Mouse (Mus musculus) lung, embryonic 14.5 days (tissue): ENCODE data around the gene Polr3g. TPM values are rescaled to one million over a fixed set of nuclear protein-coding genes. Genes with fewer than 3 reads are reported as not detected.
"Not testable (repeated sequence)": the region's sequence is repeated elsewhere in the genome, so short reads cannot be mapped to it uniquely, and the experiment has no call there.

Source experiments
- ATAC-seq: fragments of 200-750 bp; cut with Nextera tagmentation; 2 replicates; pipeline ENCODE4 v1.8.0; 2017; ENCODE audit warnings: mild to moderate bottlenecking, moderate TSS enrichment, moderate library complexity; ENCODE audit not compliant: insufficient read depth
- DNase-seq: peaks from one replicate; pipeline ENCODE4 v3.0.0-alpha.2; 2015
- H3K27ac ChIP-seq: fragments of 300-500 bp; sonication (generic); 2 replicates; pipeline ENCODE4 v1.5.1; 2014; ENCODE audit warnings: low read depth, mild to moderate bottlenecking, moderate library complexity
- H3K27me3 ChIP-seq: fragments of 300-500 bp; sonication (generic); 2 replicates; pipeline ENCODE4 v1.6.1; 2014; ENCODE audit warnings: low read length, control low read depth; ENCODE audit not compliant: insufficient read depth
- H3K36me3 ChIP-seq: fragments of 300-500 bp; sonication (generic); 2 replicates; pipeline ENCODE4 v1.6.1; 2014; ENCODE audit warnings: control low read depth; ENCODE audit not compliant: insufficient read depth
- H3K4me1 ChIP-seq: fragments of 300-500 bp; sonication (generic); 2 replicates; pipeline ENCODE4 v1.6.1; 2014; ENCODE audit warnings: antibody characterized with exemption, control low read depth; ENCODE audit not compliant: insufficient read depth
- H3K4me2 ChIP-seq: fragments of 300-500 bp; sonication (generic); 2 replicates; pipeline ENCODE4 v1.6.1; 2014; ENCODE audit warnings: mild to moderate bottlenecking
- H3K4me3 ChIP-seq: fragments of 300-500 bp; sonication (generic); 2 replicates; pipeline ENCODE4 v1.5.1; 2014; ENCODE audit warnings: low read depth, low read length
- H3K9ac ChIP-seq: fragments of 300-500 bp; sonication (generic); 2 replicates; pipeline ENCODE4 v1.6.1; 2014
- H3K9me3 ChIP-seq: fragments of 300-500 bp; sonication (generic); 2 replicates; pipeline ENCODE4 v1.6.1; 2016; ENCODE audit warnings: low read depth, low read length, control low read depth
- CTCF ChIP-seq: IDR thresholded peaks from 2 replicates; pipeline ENCODE4 v1.5.1; 2016; ENCODE audit warnings: antibody characterized with exemption, low read depth
- WGBS: fragments of 180-500 bp; shearing (Covaris S2); extraction: QIAGEN DNeasy Blood & Tissue Kit; methylation state at CpG from one replicate; pipeline ENCODE4 v1.1.7; 2014; 5-methylcytosine and 5-hydroxymethylcytosine counted together
- polyA plus RNA-seq: library from polyadenylated mRNA; unstranded; fragments of >200 nt; fragmentation: Nextera tagmentation; extraction: Ambion mirVana; gene quantifications from 2 replicates; pipeline ENCODE4 v1.2.1, GENCODE M21; 2014

Polr3g gene
- polyA plus RNA-seq, 1 experiment from 2014 or later = 15.1 TPM

DNA sequence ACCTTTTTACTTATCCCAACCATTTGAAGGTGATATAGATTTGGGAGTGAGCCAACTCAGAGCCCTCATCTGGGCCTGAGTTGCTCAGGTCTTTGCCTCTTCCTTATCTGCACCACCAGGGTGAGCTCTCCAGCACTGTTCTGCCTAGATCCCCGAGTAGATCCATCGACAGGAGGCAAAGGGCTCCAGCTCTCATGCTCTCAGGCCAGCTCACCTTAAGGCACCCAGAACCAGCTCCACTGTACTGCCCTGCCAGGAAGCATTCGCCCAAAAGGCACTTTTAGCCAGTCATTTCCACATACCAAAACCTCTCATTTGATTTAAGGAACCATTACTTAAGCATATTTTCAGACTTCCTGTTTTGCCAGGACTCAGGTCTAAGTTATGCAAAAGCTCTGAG, 30.1 kb upstream of the Polr3g start:
- Histone ChIP-seq H3K27ac (no peak overlapping the region), H3K27me3 (no peaks in the 10 kb centered on the region), H3K4me2 (no peak overlapping the region), H3K36me3 (no peaks in the 10 kb centered on the region), H3K4me3 (no peak overlapping the region), H3K4me1 (no peaks in the 10 kb centered on the region), H3K9ac (no peak overlapping the region), H3K9me3 (no peaks in the 10 kb centered on the region)
- TF ChIP-seq CTCF = no peak
- WGBS = 36% methylated on average over 3 of the region's 3 CpGs
- ATAC-seq (no peak), DNase-seq (no peak)

GRCm38 (mm10) chr13:81736606-81737005, 25.8 kb upstream of the Polr3g start:
- no peak for TF ChIP-seq CTCF
- no peaks in the 10 kb centered on the region for H3K4me1 ChIP-seq
- no peak overlapping the region for H3K4me2 ChIP-seq
- no peaks in the 10 kb centered on the region for H3K36me3 ChIP-seq
- H3K4me3 ChIP-seq = no peak overlapping the region
- no peak overlapping the region for H3K9ac ChIP-seq
- ATAC-seq (no peak), DNase-seq (no peak)
- H3K9me3 ChIP-seq = no peaks in the 10 kb centered on the region
- H3K27ac ChIP-seq = no peak overlapping the region
- no peaks in the 10 kb centered on the region for H3K27me3 ChIP-seq
- 63% methylated on average over 5 of the region's 5 CpGs for WGBS

- Histone ChIP-seq H3K27ac (no peak overlapping the region), H3K27me3 (no peaks in the 10 kb centered on the region), H3K36me3 (no peaks in the 10 kb centered on the region), H3K4me2 (no peak overlapping the region), H3K9ac (no peak overlapping the region), H3K4me1 (no peaks in the 10 kb centered on the region), H3K4me3 (no peak overlapping the region), H3K9me3 (no peaks in the 10 kb centered on the region)
- no peak for TF ChIP-seq CTCF
- DNase-seq (no peak), ATAC-seq (no peak)
- 88% methylated on average over 1 of the region's 1 CpGs for whole genome bisulfite sequencing
Observed at GRCm38 (mm10) chr13:81730362-81730761, 19.5 kb upstream of the Polr3g start.

DNA sequence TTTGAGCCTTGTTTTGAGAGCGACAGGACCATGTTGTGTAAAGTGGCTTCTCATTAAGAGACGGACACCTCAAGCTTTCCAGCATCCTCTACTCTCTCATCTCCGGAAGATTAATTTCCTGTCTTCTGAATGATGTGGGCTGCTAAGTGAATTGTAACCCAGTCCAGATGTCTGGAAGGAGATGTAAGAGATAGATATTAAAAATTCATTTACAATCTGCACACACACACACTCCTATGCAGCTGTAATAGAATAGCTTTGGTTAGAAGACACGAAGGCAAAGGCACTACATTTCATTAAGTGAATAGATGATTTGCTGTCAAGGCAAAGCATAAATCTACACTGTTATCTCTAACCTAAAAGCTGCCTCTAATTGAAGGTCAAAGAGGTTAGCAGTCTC, 18.3 kb upstream of the Polr3g start:
- H3K4me3 ChIP-seq = no peak overlapping the region
- no peak for ATAC-seq
- H3K9ac ChIP-seq = no peak overlapping the region
- no peaks in the 10 kb centered on the region for H3K36me3 ChIP-seq
- TF ChIP-seq CTCF = no peak
- H3K27me3 ChIP-seq = no peaks in the 10 kb centered on the region
- no peak for DNase-seq
- no peaks in the 10 kb centered on the region for H3K4me1 ChIP-seq
- H3K4me2 ChIP-seq = no peak overlapping the region
- H3K9me3 ChIP-seq = no peaks in the 10 kb centered on the region
- H3K27ac ChIP-seq = no peak overlapping the region
- WGBS = 41% methylated on average over 4 of the region's 4 CpGs

- not testable (repeated sequence) for H3K4me2 ChIP-seq, H3K27me3 ChIP-seq, H3K9ac ChIP-seq, ATAC-seq, H3K9me3 ChIP-seq, H3K27ac ChIP-seq, DNase-seq, H3K4me1 ChIP-seq, H3K4me3 ChIP-seq, H3K36me3 ChIP-seq
- WGBS = 59% methylated on average over 12 of the region's 12 CpGs
Observed at GRCm38 (mm10) chr13:81728141-81728540, 17.3 kb upstream of the Polr3g start.

DNA sequence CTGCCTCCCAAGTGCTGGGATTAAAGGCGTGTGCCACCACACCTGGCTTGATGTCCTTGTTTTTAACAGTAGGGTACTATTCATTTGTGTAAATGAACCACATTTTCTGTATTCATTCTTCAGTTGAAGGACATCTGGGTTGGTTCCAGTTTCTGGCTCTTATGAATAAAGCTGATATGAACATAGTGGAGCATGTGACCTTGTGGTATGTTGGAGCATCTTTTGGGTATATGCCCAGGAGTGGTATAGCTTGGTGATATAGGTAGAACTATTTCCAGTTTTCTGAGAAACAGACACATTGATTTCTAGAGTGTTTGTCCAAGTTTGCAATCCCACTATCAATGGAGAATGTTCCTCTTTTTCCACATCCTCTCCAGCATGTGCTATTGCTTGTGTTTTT, 3.1 kb upstream of the Polr3g start:
- DNase-seq (no peak), ATAC-seq (no peak)
- H3K36me3 ChIP-seq = no peaks in the 10 kb centered on the region
- peaks cover 7% of the 10 kb centered on the region; the same call in 1 of the 2 replicates for H3K4me1 ChIP-seq
- TF ChIP-seq CTCF = no peak
- no peak overlapping the region for H3K4me3 ChIP-seq
- 91% methylated on average over 1 of the region's 1 CpGs for WGBS
- no peak overlapping the region for H3K27ac ChIP-seq
- no peak overlapping the region for H3K4me2 ChIP-seq
- no peaks in the 10 kb centered on the region for H3K27me3 ChIP-seq
- H3K9ac ChIP-seq = no peak overlapping the region
- H3K9me3 ChIP-seq = no peaks in the 10 kb centered on the region

DNA sequence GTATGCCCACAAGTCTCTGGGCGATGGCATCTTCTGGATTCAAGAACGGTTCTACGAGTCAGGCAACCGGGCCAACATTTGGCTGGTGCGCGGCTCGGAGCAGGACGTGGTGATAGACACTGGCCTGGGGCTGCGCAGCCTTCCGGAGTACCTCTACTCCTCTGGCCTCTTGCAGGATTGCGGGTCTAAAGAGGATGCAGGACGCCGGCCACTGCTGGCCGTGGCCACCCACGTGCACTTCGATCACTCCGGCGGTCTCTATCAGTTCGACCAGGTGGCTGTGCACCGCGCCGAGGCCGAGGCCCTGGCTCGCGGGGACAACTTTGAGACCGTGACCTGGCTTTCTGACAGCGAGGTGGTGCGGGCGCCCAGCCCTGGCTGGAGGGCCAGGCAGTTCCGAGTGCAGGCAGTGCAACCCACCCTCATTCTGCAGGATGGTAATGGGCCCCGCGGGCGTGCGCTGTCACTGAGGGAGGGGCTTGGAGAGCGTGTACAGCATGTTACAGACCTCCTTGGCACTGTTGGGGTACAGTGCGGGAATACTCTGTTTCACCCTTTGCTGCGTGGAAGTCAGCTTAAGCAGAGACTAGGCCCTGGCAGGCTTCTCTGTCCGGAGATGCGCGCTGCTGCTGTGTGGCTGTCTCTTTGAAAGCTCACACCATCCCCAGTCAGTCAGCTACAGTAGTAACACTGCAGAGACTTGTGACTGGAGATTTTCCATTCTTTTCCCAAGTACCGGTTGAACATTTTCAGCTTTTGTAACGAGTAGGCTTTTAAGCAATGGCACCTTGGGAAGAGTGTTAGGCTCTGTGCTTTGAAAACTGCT, 946 bp upstream of the Polr3g start:
- H3K36me3 ChIP-seq = no peaks in the 10 kb centered on the region
- peak overlapping the region; percentile 100 for H3K4me2 ChIP-seq
- no peaks in the 10 kb centered on the region for H3K9me3 ChIP-seq
- H3K27ac ChIP-seq = peak overlapping the region; percentile 81
- peak overlapping the region; percentile 55 for H3K9ac ChIP-seq
- WGBS = under 1% methylated on average over 42 of the region's 42 CpGs
- TF ChIP-seq CTCF = no peak
- peaks cover 7% of the 10 kb centered on the region; the same call in 1 of the 2 replicates for H3K4me1 ChIP-seq
- H3K27me3 ChIP-seq = no peaks in the 10 kb centered on the region
- ATAC-seq = peak; percentile 18; the same call in 1 of the 2 replicates
- H3K4me3 ChIP-seq = peak overlapping the region; percentile 73
- DNase-seq = peak; percentile 26
